Mouse (Mus musculus) lung, embryonic 15.5 days (tissue): ENCODE results near the gene Trio. TPM values are rescaled to one million over a fixed set of nuclear protein-coding genes. Genes with fewer than 3 reads are reported as not detected.

Experiments used
- ATAC-seq: fragments of 200-750 bp; cut with Nextera tagmentation; 2 replicates; pipeline ENCODE4 v1.8.0; 2017; ENCODE audit warnings: moderate number of reproducible peaks, borderline replicate concordance; ENCODE audit not compliant: low FRiP score, low TSS enrichment; ENCODE audit errors: extremely low read depth
- H3K27ac ChIP-seq: fragments of 300-500 bp; sonication (generic); 2 replicates; pipeline ENCODE4 v1.5.1; 2015; ENCODE audit warnings: moderate library complexity, mild to moderate bottlenecking, inconsistent platforms
- H3K27me3 ChIP-seq: fragments of 300-500 bp; sonication (generic); 2 replicates; pipeline ENCODE4 v1.6.1; 2015; ENCODE audit warnings: inconsistent platforms
- H3K36me3 ChIP-seq: fragments of 300-500 bp; sonication (generic); 2 replicates; pipeline ENCODE4 v1.6.1; 2015; ENCODE audit warnings: inconsistent platforms
- H3K4me1 ChIP-seq: fragments of 300-500 bp; sonication (generic); 2 replicates; pipeline ENCODE4 v1.6.1; 2015; ENCODE audit warnings: inconsistent platforms
- H3K4me2 ChIP-seq: fragments of 300-500 bp; sonication (generic); 2 replicates; pipeline ENCODE4 v1.6.1; 2015; ENCODE audit warnings: inconsistent platforms, mild to moderate bottlenecking, moderate library complexity
- H3K4me3 ChIP-seq: fragments of 300-500 bp; sonication (generic); 2 replicates; pipeline ENCODE4 v1.5.1; 2015; ENCODE audit warnings: mild to moderate bottlenecking, inconsistent platforms
- H3K9ac ChIP-seq: fragments of 300-500 bp; sonication (generic); 2 replicates; pipeline ENCODE4 v1.6.1; 2015; ENCODE audit warnings: inconsistent platforms
- H3K9me3 ChIP-seq: fragments of 300-500 bp; sonication (generic); 2 replicates; pipeline ENCODE4 v1.6.1; 2016; ENCODE audit warnings: inconsistent platforms
- WGBS: fragments of 180-500 bp; shearing (Covaris S2); methylation state at CpG from one replicate; pipeline ENCODE4 v1.1.7; 2015; 5-methylcytosine and 5-hydroxymethylcytosine counted together
- polyA plus RNA-seq: library from polyadenylated mRNA; unstranded; fragments of >200 nt; fragmentation: Nextera tagmentation; extraction: Ambion mirVana; gene quantifications from 2 replicates; pipeline ENCODE4 v1.2.1, GENCODE M21; 2015

Gene Trio
- polyA plus RNA-seq, result 17.4 and 18.7 TPM in 2 replicates

GRCm38 (mm10) chr15:28025447-28026166 is at the start of gene Trio:
Gene Trio, minus strand, starts transcription at chr15:28025848.
- no peaks in the 10 kb centered on the region for H3K36me3 ChIP-seq

GRCm38 (mm10) chr15:28074416-28074970 is 48.8 kb upstream of the Trio start:
- Histone ChIP-seq H3K9ac (no peak overlapping the region), H3K4me2 (no peak overlapping the region), H3K9me3 (no peaks in the 10 kb centered on the region), H3K27ac (no peak overlapping the region), H3K4me3 (no peak overlapping the region), H3K36me3 (no peaks in the 10 kb centered on the region), H3K4me1 (no peaks in the 10 kb centered on the region), H3K27me3 (no peaks in the 10 kb centered on the region)
- 83% methylated on average over 4 of the region's 4 CpGs for WGBS
- no peak for ATAC-seq

More at GRCm38 (mm10) chr15:28025447-28026166, at the start of gene Trio:
- H3K4me3 ChIP-seq, result peak within 1 kb of the TSS; percentile 95
- peak; percentile 97 for ATAC-seq
- WGBS, result under 1% methylated on average over 94 of the region's 94 CpGs
- peak within 1 kb of the TSS; percentile 83 for H3K4me2 ChIP-seq
- peaks cover 38% of the 10 kb centered on the region for H3K4me1 ChIP-seq
- no peaks in the 10 kb centered on the region for H3K27me3 ChIP-seq
- H3K9ac ChIP-seq, result peak within 1 kb of the TSS; percentile 94
- peak within 1 kb of the TSS; percentile 98 for H3K27ac ChIP-seq
- no peaks in the 10 kb centered on the region for H3K9me3 ChIP-seq

GRCm38 (mm10) chr15:28071601-28072000 is 46.0 kb upstream of the Trio start:
- no peak overlapping the region for H3K4me2 ChIP-seq
- no peaks in the 10 kb centered on the region for H3K9me3 ChIP-seq
- H3K36me3 ChIP-seq, result no peaks in the 10 kb centered on the region
- 47% methylated on average over 7 of the region's 7 CpGs for WGBS
- H3K27me3 ChIP-seq, result no peaks in the 10 kb centered on the region
- no peak overlapping the region for H3K9ac ChIP-seq
- no peak overlapping the region for H3K27ac ChIP-seq
- H3K4me3 ChIP-seq, result no peak overlapping the region
- no peak for ATAC-seq
- H3K4me1 ChIP-seq, result no peaks in the 10 kb centered on the region

DNA sequence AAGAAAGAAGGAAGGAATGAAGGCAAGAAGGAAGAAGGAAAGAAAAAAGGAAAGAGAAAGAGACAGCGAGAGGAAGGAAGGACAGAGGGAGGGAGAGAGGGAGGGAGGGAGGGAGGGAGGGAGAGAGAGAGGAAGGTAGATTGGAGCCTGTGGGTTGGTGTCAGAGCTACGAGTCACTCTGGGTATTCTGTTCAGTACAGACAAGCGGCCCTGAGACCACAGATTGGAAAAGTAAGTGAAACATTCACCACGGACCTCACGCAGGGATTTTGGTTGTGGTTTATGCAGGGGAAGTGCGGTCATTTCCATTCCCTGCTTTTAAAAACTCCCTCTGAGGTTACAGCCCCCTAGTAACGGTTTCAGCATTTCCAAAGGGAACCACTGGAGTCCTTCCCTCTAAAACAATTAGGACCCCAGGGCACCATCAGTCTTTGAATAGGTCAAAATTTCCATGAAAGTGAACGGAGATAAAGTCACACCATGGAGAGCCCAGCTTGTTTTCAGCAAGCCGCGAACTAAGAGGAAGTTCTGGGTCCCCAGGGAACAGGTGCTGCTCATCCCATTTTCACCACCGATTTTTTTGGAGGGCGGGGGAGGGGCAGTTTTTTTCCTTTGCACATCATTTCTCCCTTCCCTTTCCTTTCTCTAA is 45.2 kb upstream of the Trio start:
- peak overlapping the region; percentile 10; the same call in 1 of the 2 replicates for H3K4me2 ChIP-seq
- no peak overlapping the region for H3K9ac ChIP-seq
- WGBS, result 4% methylated on average over 12 of the region's 12 CpGs
- no peak overlapping the region for H3K4me3 ChIP-seq
- no peaks in the 10 kb centered on the region for H3K36me3 ChIP-seq
- ATAC-seq, result no peak
- no peak overlapping the region for H3K27ac ChIP-seq
- H3K9me3 ChIP-seq, result no peaks in the 10 kb centered on the region
- no peaks in the 10 kb centered on the region for H3K4me1 ChIP-seq
- H3K27me3 ChIP-seq, result no peaks in the 10 kb centered on the region

DNA sequence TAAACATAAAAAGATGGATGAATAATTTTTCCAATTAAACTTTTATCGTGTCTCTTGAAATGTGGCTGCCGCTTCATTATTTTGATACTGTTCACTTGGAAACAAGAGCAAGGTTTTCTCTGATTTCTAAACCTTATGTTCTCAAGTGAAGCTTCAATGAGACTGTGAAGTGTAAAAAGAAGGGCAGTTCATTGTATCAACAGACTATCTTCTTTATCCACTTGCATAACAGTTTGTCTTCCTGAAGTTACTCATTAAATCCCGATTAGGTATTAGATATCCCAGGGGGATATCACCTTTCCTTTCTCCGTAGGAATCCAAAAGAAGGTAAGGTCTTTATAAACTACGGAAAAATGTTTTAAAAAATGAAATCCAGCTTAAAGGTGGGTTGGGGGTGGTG is 44.6 kb upstream of the Trio start:
- Histone ChIP-seq H3K4me3 (no peak overlapping the region), H3K4me2 (no peak overlapping the region), H3K27ac (no peak overlapping the region), H3K9me3 (no peaks in the 10 kb centered on the region), H3K9ac (no peak overlapping the region), H3K27me3 (no peaks in the 10 kb centered on the region), H3K36me3 (no peaks in the 10 kb centered on the region), H3K4me1 (no peaks in the 10 kb centered on the region)
- 59% methylated on average over 5 of the region's 5 CpGs for WGBS
- ATAC-seq, result no peak

GRCm38 (mm10) chr15:28067373-28067772 is 41.7 kb upstream of the Trio start:
- no peak for ATAC-seq
- Histone ChIP-seq H3K27ac (no peak overlapping the region), H3K4me3 (no peak overlapping the region), H3K4me2 (no peak overlapping the region), H3K9ac (no peak overlapping the region), H3K36me3 (no peaks in the 10 kb centered on the region), H3K9me3 (no peaks in the 10 kb centered on the region), H3K27me3 (no peaks in the 10 kb centered on the region), H3K4me1 (no peaks in the 10 kb centered on the region)

DNA sequence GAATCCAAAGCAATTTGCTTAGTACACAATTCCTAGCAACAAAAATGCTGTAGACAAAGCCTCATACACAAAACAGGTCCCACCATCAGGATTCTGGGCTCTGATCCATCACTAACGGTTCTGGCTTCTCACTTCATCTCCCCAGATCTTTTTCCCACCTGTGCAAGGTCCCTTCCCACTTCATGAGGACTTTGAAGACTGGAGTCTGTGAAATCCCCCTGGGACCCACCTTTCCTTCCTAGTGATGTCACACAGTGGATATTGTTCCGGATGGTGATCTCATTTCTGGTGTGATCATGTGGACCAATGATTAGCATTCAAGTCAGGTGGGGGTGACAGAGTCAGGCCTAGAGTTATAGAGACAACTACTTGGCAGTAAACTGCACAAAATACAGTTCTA is 40.8 kb upstream of the Trio start:
- ATAC-seq, result no peak
- no peaks in the 10 kb centered on the region for H3K9me3 ChIP-seq
- no peak overlapping the region for H3K27ac ChIP-seq
- H3K4me1 ChIP-seq, result no peaks in the 10 kb centered on the region
- 81% methylated on average over 2 of the region's 2 CpGs for WGBS
- no peak overlapping the region for H3K9ac ChIP-seq
- no peaks in the 10 kb centered on the region for H3K27me3 ChIP-seq
- H3K4me3 ChIP-seq, result no peak overlapping the region
- no peak overlapping the region for H3K4me2 ChIP-seq
- H3K36me3 ChIP-seq, result no peaks in the 10 kb centered on the region

GRCm38 (mm10) chr15:28065572-28065971 is 39.9 kb upstream of the Trio start:
- no peak for ATAC-seq
- H3K9ac ChIP-seq, result no peak overlapping the region
- H3K27me3 ChIP-seq, result no peaks in the 10 kb centered on the region
- H3K36me3 ChIP-seq, result no peaks in the 10 kb centered on the region
- 54% methylated on average over 5 of the region's 5 CpGs for WGBS
- H3K4me1 ChIP-seq, result no peaks in the 10 kb centered on the region
- no peak overlapping the region for H3K4me2 ChIP-seq
- H3K27ac ChIP-seq, result no peak overlapping the region
- no peaks in the 10 kb centered on the region for H3K9me3 ChIP-seq
- H3K4me3 ChIP-seq, result no peak overlapping the region

- 27% methylated on average over 1 of the region's 1 CpGs for WGBS
- Histone ChIP-seq H3K4me3 (no peak overlapping the region), H3K36me3 (no peaks in the 10 kb centered on the region), H3K27me3 (no peaks in the 10 kb centered on the region), H3K4me1 (no peaks in the 10 kb centered on the region), H3K4me2 (no peak overlapping the region), H3K27ac (no peak overlapping the region), H3K9ac (no peak overlapping the region), H3K9me3 (no peaks in the 10 kb centered on the region)
- ATAC-seq, result no peak
Measured at GRCm38 (mm10) chr15:28064733-28065088, 39.1 kb upstream of the Trio start.

- 62% methylated on average over 13 of the region's 13 CpGs for WGBS
- no peaks in the 10 kb centered on the region for H3K27me3 ChIP-seq
- no peak overlapping the region for H3K9ac ChIP-seq
- H3K9me3 ChIP-seq, result no peaks in the 10 kb centered on the region
- no peaks in the 10 kb centered on the region for H3K36me3 ChIP-seq
- ATAC-seq, result no peak
- no peak overlapping the region for H3K4me2 ChIP-seq
- H3K4me1 ChIP-seq, result no peaks in the 10 kb centered on the region
- no peak overlapping the region for H3K27ac ChIP-seq
- no peak overlapping the region for H3K4me3 ChIP-seq
Measured at GRCm38 (mm10) chr15:28064081-28064732, 38.6 kb upstream of the Trio start.

GRCm38 (mm10) chr15:28063466-28063865 is 37.8 kb upstream of the Trio start:
- H3K4me1 ChIP-seq, result no peaks in the 10 kb centered on the region
- H3K27ac ChIP-seq, result no peak overlapping the region
- ATAC-seq, result no peak
- H3K27me3 ChIP-seq, result no peaks in the 10 kb centered on the region
- H3K9ac ChIP-seq, result no peak overlapping the region
- 85% methylated on average over 2 of the region's 2 CpGs for WGBS
- no peak overlapping the region for H3K4me2 ChIP-seq
- no peak overlapping the region for H3K4me3 ChIP-seq
- no peaks in the 10 kb centered on the region for H3K36me3 ChIP-seq
- no peaks in the 10 kb centered on the region for H3K9me3 ChIP-seq

- ATAC-seq, result no peak
- no peaks in the 10 kb centered on the region for H3K36me3 ChIP-seq
- H3K27me3 ChIP-seq, result no peaks in the 10 kb centered on the region
- no peaks in the 10 kb centered on the region for H3K4me1 ChIP-seq
- H3K4me2 ChIP-seq, result no peak overlapping the region
- H3K27ac ChIP-seq, result no peak overlapping the region
- no peak overlapping the region for H3K4me3 ChIP-seq
- WGBS, result 84% methylated on average over 3 of the region's 3 CpGs
- H3K9ac ChIP-seq, result no peak overlapping the region
- H3K9me3 ChIP-seq, result no peaks in the 10 kb centered on the region
Measured at GRCm38 (mm10) chr15:28062016-28062415, 36.4 kb upstream of the Trio start.
